Mouse (Mus musculus): ENCODE results near the gene Srgap2.

The Srgap2 gene

DNA sequence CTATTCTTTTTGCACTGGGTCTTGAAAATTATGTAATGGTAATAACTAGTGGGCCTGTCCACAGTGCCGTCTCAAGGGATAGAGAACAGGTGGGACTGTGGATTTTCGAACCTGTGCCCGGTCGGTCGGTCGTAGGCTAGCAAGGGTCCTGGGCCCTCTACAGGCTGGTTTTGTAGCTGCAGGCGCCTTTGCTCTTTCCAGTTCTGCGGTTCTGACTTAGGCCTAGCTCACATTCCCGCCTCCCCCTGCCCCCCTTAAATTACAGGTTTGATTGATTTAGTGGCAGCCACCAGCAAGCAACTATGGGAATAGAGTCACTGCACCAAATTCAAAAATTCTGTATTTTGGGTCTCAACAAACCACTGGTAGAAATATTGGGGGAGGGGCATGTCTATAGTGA is 281.2 kb downstream of the Srgap2 start:
- DNase-seq (ENCODE audit: low spot score in 2 of 2) = peak in 1 of 2 experiments; percentile 72

- DNase-seq (ENCODE audit: low spot score in 2 of 2) = peak; percentile 46 to 75
Measured at GRCm38 (mm10) chr1:131245089-131245856, 281.9 kb downstream of the Srgap2 start, which contains the start of gene Rassf5. TSS of gene Rassf5 (minus strand) at chr1:131245258.

- DNase-seq (ENCODE audit: low spot score in 2 of 2) = peak in 1 of 2 experiments; percentile 68
Measured at GRCm38 (mm10) chr1:131244536-131245088, 282.5 kb downstream of the Srgap2 start.

- no peak for DNase-seq (ENCODE audit: low spot score in 2 of 2)
Measured at GRCm38 (mm10) chr1:131242956-131243355, 284.2 kb downstream of the Srgap2 start.

- DNase-seq (ENCODE audit: low spot score in 2 of 2) = no peak
Measured at GRCm38 (mm10) chr1:131239576-131240193, 287.5 kb downstream of the Srgap2 start.

GRCm38 (mm10) chr1:131238931-131239381 is 288.2 kb downstream of the Srgap2 start:
- DNase-seq (ENCODE audit: low spot score in 2 of 2) = no peak

DNA sequence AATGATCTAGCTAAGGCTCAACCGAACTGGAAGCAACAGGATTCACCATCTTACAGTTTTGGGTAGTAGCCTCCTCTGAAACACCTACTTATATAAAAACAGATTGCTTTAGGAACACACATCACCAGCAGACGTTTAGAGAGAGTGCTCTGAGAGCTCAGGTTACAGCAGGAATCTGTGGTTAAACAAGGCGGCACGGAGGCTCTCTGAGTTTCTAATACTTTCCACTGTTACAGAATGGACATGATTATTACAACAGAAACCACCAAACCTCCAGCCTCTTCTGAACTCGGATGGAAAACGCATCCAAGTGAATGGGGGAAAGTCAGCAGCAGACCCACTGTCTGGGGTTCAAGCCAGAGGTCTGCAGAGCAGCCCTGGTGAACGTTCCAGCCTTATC is 291.1 kb downstream of the Srgap2 start:
- no peak for DNase-seq (ENCODE audit: low spot score in 2 of 2)
